Mouse (Mus musculus): ENCODE measurements around the gene Serinc4. TPM values are rescaled to one million over a fixed set of nuclear protein-coding genes. Genes with fewer than 3 reads are reported as not detected.
A peak's percentile ranks its signal among the peaks of the same experiment; 100 is the strongest.
"Not testable (repeated sequence)": the region's sequence is repeated elsewhere in the genome, so short reads cannot be mapped to it uniquely, and the experiment has no call there.

Gene Serinc4
- polyA plus RNA-seq, 1 experiment from 2014 or later = not detected

- H3K36me3 ChIP-seq = peaks cover 11% of the 10 kb centered on the region
- H3K4me1 ChIP-seq; H3K4me3 ChIP-seq; H3K27ac ChIP-seq; H3K9me3 ChIP-seq (replicated peaks); H3K9ac ChIP-seq; H3K27me3 ChIP-seq (replicated peaks); H3K4me2 ChIP-seq; ATAC-seq: not testable (repeated sequence)
- WGBS (ENCODE audit: insufficient replicate concordance) = 73% methylated on average over 4 of the region's 6 CpGs
Measured at GRCm38 (mm10) chr2:121468982-121469381, 12.4 kb upstream of the Serinc4 start.

GRCm38 (mm10) chr2:121460071-121460470 lies 3.5 kb upstream of the Serinc4 start:
- Histone ChIP-seq H3K27me3 (replicated peaks) (no peaks in the 10 kb centered on the region), H3K9me3 (replicated peaks) (no peaks in the 10 kb centered on the region), H3K36me3 (peaks cover 35% of the 10 kb centered on the region), H3K9ac (no peak overlapping the region), H3K4me1 (peaks cover 24% of the 10 kb centered on the region), H3K27ac (no peak overlapping the region), H3K4me2 (no peak overlapping the region), H3K4me3 (no peak overlapping the region)
- 74% methylated on average over 2 of the region's 2 CpGs for WGBS (ENCODE audit: insufficient replicate concordance)
- ATAC-seq = no peak

- peaks cover 63% of the 10 kb centered on the region for H3K36me3 ChIP-seq
- no peak overlapping the region for H3K9ac ChIP-seq
- no peaks in the 10 kb centered on the region for H3K27me3 ChIP-seq (replicated peaks)
- no peaks in the 10 kb centered on the region for H3K9me3 ChIP-seq (replicated peaks)
- 0 out of 2 replicates have a peak overlapping the region, but pooled peaks have one; percentile 30 for H3K27ac ChIP-seq
- peaks cover 41% of the 10 kb centered on the region for H3K4me1 ChIP-seq
- no peak overlapping the region for H3K4me3 ChIP-seq
- ATAC-seq = no peak
- whole genome bisulfite sequencing (ENCODE audit: insufficient replicate concordance) = 70% methylated on average over 5 of the region's 5 CpGs
- H3K4me2 ChIP-seq = no peak overlapping the region
Measured at GRCm38 (mm10) chr2:121455534-121455933, 1.0 kb downstream of the Serinc4 start.

- H3K9me3 ChIP-seq (replicated peaks) = no peaks in the 10 kb centered on the region
- ATAC-seq = no peak
- H3K4me2 ChIP-seq = no peak overlapping the region
- no peaks in the 10 kb centered on the region for H3K27me3 ChIP-seq (replicated peaks)
- H3K4me3 ChIP-seq = no peak overlapping the region
- WGBS (ENCODE audit: insufficient replicate concordance) = 72% methylated on average over 6 of the region's 6 CpGs
- peaks cover 47% of the 10 kb centered on the region for H3K36me3 ChIP-seq
- H3K4me1 ChIP-seq = peaks cover 48% of the 10 kb centered on the region
- no peak overlapping the region for H3K9ac ChIP-seq
- 0 out of 2 replicates have a peak overlapping the region, but pooled peaks have one; percentile 12 for H3K27ac ChIP-seq
Measured at GRCm38 (mm10) chr2:121453917-121454316, 2.7 kb downstream of the Serinc4 start.

GRCm38 (mm10) chr2:121452990-121453389 lies 3.6 kb downstream of the Serinc4 start, which contains the start of gene Hypk:
TSS of gene Hypk (plus strand) at chr2:121453290.
- Histone ChIP-seq H3K36me3 (peaks cover 40% of the 10 kb centered on the region), H3K9me3 (replicated peaks) (no peaks in the 10 kb centered on the region), H3K4me1 (peaks cover 49% of the 10 kb centered on the region), H3K9ac (no peak within 1 kb of the TSS), H3K27ac (0 out of 2 replicates have a peak within 1 kb of the TSS, but pooled peaks have one; percentile 12), H3K4me3 (no peak within 1 kb of the TSS), H3K4me2 (no peak within 1 kb of the TSS), H3K27me3 (replicated peaks) (no peaks in the 10 kb centered on the region)
- 75% methylated on average over 4 of the region's 4 CpGs for WGBS (ENCODE audit: insufficient replicate concordance)
- ATAC-seq = no peak

- 70% methylated on average over 4 of the region's 4 CpGs for WGBS (ENCODE audit: insufficient replicate concordance)
- ATAC-seq = no peak
- H3K36me3 ChIP-seq = peaks cover 40% of the 10 kb centered on the region
- no peak overlapping the region for H3K4me3 ChIP-seq
- H3K27me3 ChIP-seq (replicated peaks) = no peaks in the 10 kb centered on the region
- no peak overlapping the region for H3K9ac ChIP-seq
- no peak overlapping the region for H3K27ac ChIP-seq
- peaks cover 51% of the 10 kb centered on the region for H3K4me1 ChIP-seq
- no peaks in the 10 kb centered on the region for H3K9me3 ChIP-seq (replicated peaks)
- H3K4me2 ChIP-seq = no peak overlapping the region
Measured at GRCm38 (mm10) chr2:121452361-121452760, 4.2 kb downstream of the Serinc4 start.

GRCm38 (mm10) chr2:121450093-121450492 lies 6.5 kb downstream of the Serinc4 start:
- peak overlapping the region; percentile 98 for H3K4me3 ChIP-seq
- H3K36me3 ChIP-seq = peaks cover 36% of the 10 kb centered on the region
- peaks cover 41% of the 10 kb centered on the region for H3K4me1 ChIP-seq
- H3K4me2 ChIP-seq = peak overlapping the region; percentile 93
- H3K9me3 ChIP-seq (replicated peaks) = no peaks in the 10 kb centered on the region
- H3K9ac ChIP-seq = peak overlapping the region; percentile 99
- 0% methylated on average over 7 of the region's 7 CpGs for WGBS (ENCODE audit: insufficient replicate concordance)
- ATAC-seq = no peak
- no peaks in the 10 kb centered on the region for H3K27me3 ChIP-seq (replicated peaks)
- H3K27ac ChIP-seq = peak overlapping the region; percentile 88

- WGBS (ENCODE audit: insufficient replicate concordance) = under 1% methylated on average over 54 of the region's 54 CpGs
- peak overlapping the region; percentile 88 for H3K27ac ChIP-seq
- H3K4me3 ChIP-seq = peak overlapping the region; percentile 98
- peaks cover 41% of the 10 kb centered on the region for H3K4me1 ChIP-seq
- no peaks in the 10 kb centered on the region for H3K27me3 ChIP-seq (replicated peaks)
- no peaks in the 10 kb centered on the region for H3K9me3 ChIP-seq (replicated peaks)
- peaks cover 32% of the 10 kb centered on the region for H3K36me3 ChIP-seq
- peak overlapping the region; percentile 93 for H3K4me2 ChIP-seq
- ATAC-seq = peak; percentile 13
- peak overlapping the region; percentile 99 for H3K9ac ChIP-seq
Measured at GRCm38 (mm10) chr2:121449545-121450011, 7.0 kb downstream of the Serinc4 start.

GRCm38 (mm10) chr2:121448739-121449535 lies 7.6 kb downstream of the Serinc4 start, which contains the start of gene Serf2:
TSS of gene Serf2 (plus strand) at chr2:121449195.
- Histone ChIP-seq H3K27ac (peak within 1 kb of the TSS; percentile 88), H3K4me2 (peak within 1 kb of the TSS; percentile 93), H3K9me3 (replicated peaks) (no peaks in the 10 kb centered on the region), H3K9ac (peak within 1 kb of the TSS; percentile 99), H3K4me3 (peak within 1 kb of the TSS; percentile 98), H3K4me1 (peaks cover 41% of the 10 kb centered on the region), H3K36me3 (peaks cover 28% of the 10 kb centered on the region), H3K27me3 (replicated peaks) (peaks cover 5% of the 10 kb centered on the region; the same call in 1 of the 2 replicates)
- 3% methylated on average over 72 of the region's 74 CpGs for WGBS (ENCODE audit: insufficient replicate concordance)
- ATAC-seq = peak; percentile 97

GRCm38 (mm10) chr2:121448136-121448535 lies 8.4 kb downstream of the Serinc4 start:
- Histone ChIP-seq H3K4me3 (peak overlapping the region; percentile 98), H3K9me3 (replicated peaks) (no peaks in the 10 kb centered on the region), H3K9ac (peak overlapping the region; percentile 69), H3K4me1 (peaks cover 44% of the 10 kb centered on the region), H3K36me3 (peaks cover 20% of the 10 kb centered on the region), H3K27ac (peak overlapping the region; percentile 88), H3K4me2 (peak overlapping the region; percentile 93), H3K27me3 (replicated peaks) (peaks cover 11% of the 10 kb centered on the region; the same call in 1 of the 2 replicates)
- no peak for ATAC-seq
- WGBS (ENCODE audit: insufficient replicate concordance) = 18% methylated on average over 9 of the region's 9 CpGs

GRCm38 (mm10) chr2:121447006-121447405 lies 9.6 kb downstream of the Serinc4 start:
- no peak for ATAC-seq
- 44% methylated on average over 3 of the region's 3 CpGs for WGBS (ENCODE audit: insufficient replicate concordance)
- H3K9ac ChIP-seq = no peak overlapping the region
- H3K9me3 ChIP-seq (replicated peaks) = no peaks in the 10 kb centered on the region
- H3K4me2 ChIP-seq = no peak overlapping the region
- H3K36me3 ChIP-seq = peaks cover 9% of the 10 kb centered on the region
- H3K27me3 ChIP-seq (replicated peaks) = peaks cover 18% of the 10 kb centered on the region
- H3K4me1 ChIP-seq = peaks cover 48% of the 10 kb centered on the region
- H3K27ac ChIP-seq = no peak overlapping the region
- no peak overlapping the region for H3K4me3 ChIP-seq

GRCm38 (mm10) chr2:121446506-121446905 lies 10.1 kb downstream of the Serinc4 start:
- Histone ChIP-seq H3K27ac (no peak overlapping the region), H3K36me3 (peaks cover 7% of the 10 kb centered on the region), H3K9me3 (replicated peaks) (no peaks in the 10 kb centered on the region), H3K9ac (no peak overlapping the region), H3K4me3 (no peak overlapping the region), H3K27me3 (replicated peaks) (peaks cover 23% of the 10 kb centered on the region), H3K4me2 (no peak overlapping the region), H3K4me1 (peaks cover 51% of the 10 kb centered on the region)
- no peak for ATAC-seq
- WGBS (ENCODE audit: insufficient replicate concordance) = 70% methylated on average over 4 of the region's 4 CpGs

Data from liver, embryonic 12.5 days (tissue).